Mouse (Mus musculus) ES-Bruce4 (cell line): ENCODE data around the gene Lrmda. TPM values are rescaled to one million over a fixed set of nuclear protein-coding genes. Genes with fewer than 3 reads are reported as not detected.

Experiments
- H3K27ac ChIP-seq: 2 replicates; pipeline ENCODE4 v1.5.1; 2012; ENCODE audit warnings: low read length, inconsistent platforms; ENCODE audit not compliant: insufficient read depth
- H3K27me3 ChIP-seq: 2 replicates; pipeline ENCODE4 v1.6.1; 2012; ENCODE audit warnings: mild to moderate bottlenecking, low read length, inconsistent platforms; ENCODE audit not compliant: control insufficient read depth, poor library complexity, insufficient read depth, severe bottlenecking
- H3K36me3 ChIP-seq: 2 replicates; pipeline ENCODE4 v1.6.1; 2012; ENCODE audit warnings: inconsistent platforms, mild to moderate bottlenecking, low read length, moderate library complexity; ENCODE audit not compliant: control insufficient read depth, poor library complexity, insufficient read depth, severe bottlenecking
- H3K4me1 ChIP-seq: one replicate; pipeline ENCODE4 v1.8.1; 2011; ENCODE audit warnings: low read length; ENCODE audit not compliant: control insufficient read depth, insufficient read depth
- H3K4me3 ChIP-seq: 2 replicates; pipeline ENCODE4 v1.5.1; 2011; ENCODE audit warnings: low read depth, mild to moderate bottlenecking, low read length
- H3K9ac ChIP-seq: 2 replicates; pipeline ENCODE4 v1.6.1; 2012; ENCODE audit warnings: low read depth, mild to moderate bottlenecking, inconsistent platforms; ENCODE audit not compliant: poor library complexity, severe bottlenecking
- H3K9me3 ChIP-seq: replicated peaks from 2 replicates; pipeline ENCODE4 v1.6.1; 2012; ENCODE audit warnings: mild to moderate bottlenecking, low read length, inconsistent platforms; ENCODE audit not compliant: control insufficient read depth, poor library complexity, insufficient read depth, severe bottlenecking
- CTCF ChIP-seq: IDR thresholded peaks from one replicate; pipeline ENCODE4 v1.8.1; 2011; ENCODE audit warnings: low read depth, low read length
- EP300 ChIP-seq: IDR thresholded peaks from 2 replicates; pipeline ENCODE4 v1.6.1; 2011; ENCODE audit warnings: low read depth, low read length; ENCODE audit not compliant: insufficient read depth
- POLR2A ChIP-seq: IDR thresholded peaks from one replicate; pipeline ENCODE4 v1.8.1; 2011; ENCODE audit warnings: low read length; ENCODE audit not compliant: insufficient read depth
- polyA plus RNA-seq: library from polyadenylated mRNA; stranded (reverse); fragments of >200 nt; gene quantifications from 2 replicates; pipeline ENCODE4 v1.2.4, GENCODE M21; 2011; ENCODE audit warnings: low read depth; ENCODE audit not compliant: missing spikeins, insufficient read depth, insufficient read length

Gene Lrmda
- polyA plus RNA-seq, 1 experiment = not detected

DNA sequence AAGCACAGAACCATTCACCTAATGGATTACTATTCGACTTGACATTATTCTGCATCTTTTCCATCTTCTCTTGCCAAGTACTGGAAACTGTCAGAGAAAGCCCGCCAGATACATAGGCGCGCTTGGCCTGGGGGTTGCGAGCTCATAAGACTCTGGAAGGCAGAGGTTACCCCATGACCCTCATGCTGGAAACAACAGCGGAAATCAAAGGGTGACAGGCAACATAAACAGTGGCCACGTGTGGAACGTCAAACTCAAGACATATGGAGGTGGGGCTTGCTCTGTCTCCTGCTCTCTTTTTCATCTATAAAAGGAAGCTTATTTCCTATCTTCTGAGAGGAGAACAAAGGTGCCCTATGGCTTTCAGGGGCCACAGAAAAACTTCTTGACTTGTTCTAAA lies 351.6 kb downstream of the Lrmda start:
- H3K9ac ChIP-seq = no peak overlapping the region
- H3K4me3 ChIP-seq = no peak overlapping the region
- no peak overlapping the region for H3K27ac ChIP-seq
- no peaks in the 10 kb centered on the region for H3K27me3 ChIP-seq
- H3K36me3 ChIP-seq = no peaks in the 10 kb centered on the region
- H3K4me1 ChIP-seq = no peaks in the 10 kb centered on the region
- TF ChIP-seq CTCF (no peak), EP300 (no peak), POLR2A (no peak)
- no peaks in the 10 kb centered on the region for H3K9me3 ChIP-seq

DNA sequence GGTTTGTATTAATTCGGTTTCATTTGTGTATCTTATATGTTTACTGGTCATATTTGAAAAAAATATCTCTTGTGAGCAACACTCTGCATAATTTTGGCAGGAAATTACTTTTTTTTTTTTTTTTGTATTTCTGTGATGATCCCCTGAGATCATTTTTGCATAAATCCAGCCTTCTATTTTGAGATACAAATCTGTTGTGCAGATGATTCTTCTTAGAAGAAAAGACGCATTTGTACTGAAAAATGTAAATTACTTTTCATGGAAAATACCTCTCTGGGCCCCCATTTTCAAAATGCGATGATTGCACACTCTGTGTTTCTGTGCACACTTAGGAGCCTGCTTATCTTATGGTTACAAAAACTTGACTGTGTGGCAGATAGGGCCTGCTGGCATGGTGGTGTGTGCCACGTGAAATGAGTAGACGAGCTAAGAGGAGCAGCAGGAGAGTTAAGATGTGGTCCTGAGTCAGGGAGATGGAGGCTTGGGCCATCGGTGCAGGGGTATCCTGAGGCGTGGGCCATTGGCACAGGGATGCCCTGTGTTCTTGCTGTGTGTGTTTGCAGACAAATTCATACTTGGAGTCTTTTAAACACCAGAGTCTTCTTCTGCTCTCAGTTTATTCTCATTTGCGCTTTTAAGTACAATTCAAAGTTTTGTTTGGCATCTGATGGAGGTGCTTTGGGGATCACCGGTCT lies 353.3 kb downstream of the Lrmda start:
- TF ChIP-seq POLR2A = no peak
- no peak for TF ChIP-seq CTCF
- TF ChIP-seq EP300 = no peak
- H3K4me3 ChIP-seq = no peak overlapping the region
- no peaks in the 10 kb centered on the region for H3K36me3 ChIP-seq
- H3K9ac ChIP-seq = no peak overlapping the region
- no peak overlapping the region for H3K27ac ChIP-seq
- H3K27me3 ChIP-seq = no peaks in the 10 kb centered on the region
- H3K9me3 ChIP-seq = no peaks in the 10 kb centered on the region
- H3K4me1 ChIP-seq = no peaks in the 10 kb centered on the region

DNA sequence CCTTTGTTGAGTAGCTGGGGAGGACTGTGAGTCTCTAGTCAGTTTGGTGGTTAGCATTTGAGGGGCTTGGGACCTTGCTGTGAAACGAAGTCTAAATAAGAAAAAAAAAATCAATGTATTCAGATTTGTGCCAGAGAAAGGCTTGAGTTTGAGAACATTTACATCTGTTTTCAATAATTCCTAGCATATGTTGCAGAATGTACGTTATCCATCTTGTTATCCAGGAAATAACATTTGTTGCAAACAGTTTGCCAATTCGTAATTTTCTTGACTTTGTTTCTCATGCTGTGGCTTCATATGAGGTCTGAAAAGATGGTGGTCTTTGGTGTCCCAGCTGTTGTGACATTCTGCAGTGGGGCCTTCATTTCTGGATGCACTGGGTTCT lies 353.8 kb downstream of the Lrmda start:
- no peak for TF ChIP-seq EP300
- no peak for TF ChIP-seq CTCF
- Histone ChIP-seq H3K4me1 (no peaks in the 10 kb centered on the region), H3K9ac (no peak overlapping the region), H3K27me3 (no peaks in the 10 kb centered on the region), H3K36me3 (no peaks in the 10 kb centered on the region), H3K9me3 (no peaks in the 10 kb centered on the region), H3K4me3 (no peak overlapping the region), H3K27ac (no peak overlapping the region)

DNA sequence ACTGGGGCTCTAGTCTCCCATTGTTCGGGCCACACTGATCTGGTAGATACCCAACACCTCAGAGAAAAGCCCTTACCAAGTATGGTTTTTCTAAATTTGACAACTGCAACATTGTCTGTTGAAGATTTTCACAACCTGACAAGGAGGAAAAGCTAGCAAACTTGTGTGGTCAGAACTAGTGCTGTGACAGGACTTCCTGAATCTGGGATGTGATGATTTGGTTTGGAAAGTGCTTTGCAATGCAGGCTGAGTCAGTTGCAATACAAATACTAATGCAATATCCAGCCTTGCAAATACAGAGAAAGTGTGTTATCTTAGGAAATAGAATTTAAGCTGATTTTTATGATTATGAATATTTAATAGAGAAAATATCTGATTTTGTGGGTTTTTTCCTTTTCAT lies 357.6 kb downstream of the Lrmda start:
- Histone ChIP-seq H3K27ac (no peak overlapping the region), H3K4me3 (no peak overlapping the region), H3K4me1 (no peaks in the 10 kb centered on the region), H3K9me3 (no peaks in the 10 kb centered on the region), H3K36me3 (no peaks in the 10 kb centered on the region), H3K9ac (no peak overlapping the region), H3K27me3 (no peaks in the 10 kb centered on the region)
- TF ChIP-seq CTCF (no peak), POLR2A (no peak), EP300 (no peak)

DNA sequence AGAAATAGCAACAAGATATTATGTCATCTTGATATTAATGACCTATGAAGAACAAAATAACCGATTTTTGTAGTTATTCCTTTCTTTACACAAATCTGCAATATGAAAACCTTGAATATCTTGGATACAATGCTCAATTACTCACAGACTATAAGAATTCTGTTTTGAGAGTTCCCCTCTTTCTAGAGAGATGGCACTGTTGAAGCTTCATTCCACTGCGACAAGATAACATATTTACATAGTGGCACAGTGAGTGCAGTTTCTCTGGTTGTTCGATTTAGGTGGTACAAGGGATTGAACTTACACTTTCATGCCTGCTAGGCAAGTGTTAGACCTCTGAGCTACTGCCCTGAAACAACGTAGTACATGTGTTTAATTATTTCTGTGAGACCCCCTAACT lies 362.6 kb downstream of the Lrmda start:
- no peak overlapping the region for H3K27ac ChIP-seq
- no peaks in the 10 kb centered on the region for H3K36me3 ChIP-seq
- no peaks in the 10 kb centered on the region for H3K27me3 ChIP-seq
- H3K4me3 ChIP-seq = no peak overlapping the region
- H3K4me1 ChIP-seq = no peaks in the 10 kb centered on the region
- TF ChIP-seq EP300 (no peak), POLR2A (no peak), CTCF (no peak)
- no peaks in the 10 kb centered on the region for H3K9me3 ChIP-seq
- H3K9ac ChIP-seq = no peak overlapping the region

DNA sequence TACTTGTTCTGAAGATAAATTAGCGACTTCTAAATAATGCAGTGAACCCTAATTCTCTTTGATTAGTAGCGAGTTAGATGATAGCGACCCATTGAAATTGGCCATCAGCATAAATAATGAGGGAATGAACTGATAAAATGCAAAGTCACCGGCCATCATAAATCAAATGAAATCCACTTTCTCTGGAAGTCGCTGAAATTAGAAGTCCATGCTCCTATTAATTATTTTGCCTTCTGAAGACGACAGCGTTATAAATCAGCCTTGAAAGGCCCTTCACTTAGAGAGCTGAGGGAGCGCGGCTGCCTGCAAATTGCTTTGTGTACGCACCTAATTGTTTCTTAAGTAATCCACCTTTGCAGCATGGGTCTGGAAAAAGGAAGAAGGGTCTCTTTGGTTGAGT lies 374.1 kb downstream of the Lrmda start:
- no peaks in the 10 kb centered on the region for H3K36me3 ChIP-seq
- no peak for TF ChIP-seq CTCF
- H3K27ac ChIP-seq = no peak overlapping the region
- H3K9me3 ChIP-seq = no peaks in the 10 kb centered on the region
- H3K4me3 ChIP-seq = no peak overlapping the region
- H3K27me3 ChIP-seq = no peaks in the 10 kb centered on the region
- H3K4me1 ChIP-seq = no peaks in the 10 kb centered on the region
- no peak overlapping the region for H3K9ac ChIP-seq
